Mouse (Mus musculus): ENCODE measurements at regions not wholly inside any gene's neighbourhood (a gene's known extent, or its start where the extent isn't known, plus 50 kb on each side); places are given as distances from the start of the nearest gene placed in this dataset.
"Not testable (repeated sequence)": the region's sequence is repeated elsewhere in the genome, so short reads cannot be mapped to it uniquely, and the experiment has no call there.

DNA sequence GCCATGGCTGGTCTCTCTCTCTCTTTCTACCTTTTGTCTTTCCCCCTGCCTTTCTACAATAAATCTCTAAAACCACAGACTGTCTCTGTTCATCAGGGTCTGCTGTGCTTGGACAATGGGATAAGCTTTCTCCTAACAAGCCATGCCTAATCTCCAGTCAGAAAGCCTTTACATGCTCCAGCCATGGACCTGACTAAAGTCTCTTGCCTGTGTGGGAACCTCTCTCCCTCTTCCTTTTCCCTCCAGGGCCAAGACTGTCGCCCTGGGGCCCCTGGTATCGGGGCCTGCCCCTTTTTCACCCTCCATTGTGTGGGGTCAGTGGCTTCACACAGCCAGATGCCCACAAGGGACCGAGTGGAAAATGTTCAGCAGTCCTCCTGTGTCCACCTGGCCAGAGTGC lies 1151.3 kb upstream of the Prmt6 start:
- no peak for DNase-seq (ENCODE audit: low spot score)

DNA sequence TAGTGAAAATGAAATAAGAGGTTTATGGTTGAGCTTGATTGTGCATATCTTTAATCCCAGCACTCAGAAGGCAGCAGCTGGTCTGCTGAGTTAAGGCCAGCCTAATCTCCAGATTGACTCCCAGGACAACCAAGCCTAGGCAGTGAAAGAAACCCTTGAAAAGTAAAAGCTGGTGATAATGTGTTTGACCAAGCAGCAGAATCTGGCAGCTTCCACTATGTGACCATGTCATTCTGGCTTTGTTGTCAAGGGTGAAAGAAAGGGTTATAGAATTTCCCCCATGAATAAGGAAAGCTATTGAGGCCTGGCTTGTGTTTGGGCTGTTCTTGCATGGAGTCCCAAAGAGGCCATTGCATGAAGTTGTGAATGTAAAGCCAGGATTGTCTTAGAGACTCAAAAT lies 1142.3 kb upstream of the Prmt6 start:
- no peak for DNase-seq (ENCODE audit: low spot score)

DNA sequence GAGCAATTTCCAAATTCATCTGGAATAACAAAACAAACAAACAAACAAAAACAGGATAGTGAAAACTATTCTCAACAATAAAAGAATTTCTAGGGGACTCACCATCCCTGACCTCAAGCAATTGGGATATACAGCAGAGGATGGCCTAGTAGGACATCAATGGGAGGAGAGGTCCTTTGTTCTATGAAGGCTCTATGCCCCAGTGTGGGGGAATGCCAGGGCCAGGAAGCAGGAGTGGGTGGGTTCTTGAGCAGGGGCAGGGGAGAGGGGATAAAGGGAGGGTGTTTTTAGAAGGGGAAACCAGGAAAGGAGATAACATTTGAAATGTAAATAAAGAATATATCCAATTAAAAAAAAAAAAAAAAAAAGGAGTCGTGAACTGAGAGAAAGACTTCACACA lies 1141.9 kb upstream of the Prmt6 start:
- DNase-seq (ENCODE audit: low spot score) = not testable (repeated sequence)

DNA sequence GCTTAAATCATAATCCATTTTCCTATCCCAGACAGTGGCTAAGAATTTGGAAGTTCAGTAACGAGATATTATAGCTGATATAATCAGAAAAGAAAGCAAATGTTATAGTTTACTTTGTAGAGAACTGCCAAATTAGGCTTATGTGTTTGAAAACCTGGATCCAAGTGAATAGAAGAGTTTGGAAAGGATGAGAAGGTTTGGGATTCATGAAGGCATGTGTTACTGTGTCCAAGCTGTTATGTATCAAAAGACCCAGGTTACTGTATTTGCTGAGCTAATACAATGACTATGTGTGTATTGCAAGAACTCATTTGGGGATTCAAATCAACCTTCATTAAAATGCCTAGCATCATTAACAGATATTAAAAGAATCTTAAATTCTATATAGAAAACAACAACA lies 1135.9 kb upstream of the Prmt6 start:
- DNase-seq (ENCODE audit: low spot score) = no peak

DNA sequence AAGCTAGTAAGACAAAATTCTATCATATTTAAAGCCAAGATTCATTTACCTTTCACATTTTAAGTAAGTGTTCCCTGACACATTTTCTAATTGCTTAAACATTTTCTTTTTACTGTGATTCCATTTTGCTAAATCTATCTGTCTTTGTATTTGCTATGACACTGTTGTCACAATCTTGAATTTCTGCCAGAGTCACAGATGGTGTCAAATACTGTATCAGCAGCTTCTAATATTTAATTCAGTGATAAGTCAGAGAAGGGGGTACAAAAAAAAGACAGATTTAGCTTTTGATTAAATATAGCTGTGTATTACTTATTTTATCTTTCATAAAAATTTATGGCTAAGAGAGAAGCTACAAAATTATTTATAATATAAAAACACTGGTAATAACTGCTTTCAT lies 1135.5 kb upstream of the Prmt6 start:
- DNase-seq (ENCODE audit: low spot score) = no peak

DNA sequence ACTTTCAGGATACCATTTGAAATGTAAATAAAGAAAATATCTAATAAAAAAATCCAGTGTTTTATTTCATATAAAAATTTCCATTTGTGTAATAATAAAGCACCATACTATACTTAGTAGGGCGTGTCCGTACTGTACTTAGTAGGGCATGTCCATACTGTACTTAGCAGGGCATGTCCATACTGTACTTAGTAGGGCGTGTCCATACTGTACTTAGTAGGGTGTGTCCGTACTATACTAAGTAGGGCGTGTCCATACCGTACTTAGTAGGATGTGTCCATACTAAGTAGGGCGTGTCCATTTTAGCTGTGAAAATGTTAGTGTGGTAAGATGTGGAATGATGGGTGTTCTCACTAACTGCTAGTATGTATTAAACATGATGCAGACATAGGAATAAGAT lies 1134.8 kb upstream of the Prmt6 start:
- DNase-seq (ENCODE audit: low spot score) = no peak

DNA sequence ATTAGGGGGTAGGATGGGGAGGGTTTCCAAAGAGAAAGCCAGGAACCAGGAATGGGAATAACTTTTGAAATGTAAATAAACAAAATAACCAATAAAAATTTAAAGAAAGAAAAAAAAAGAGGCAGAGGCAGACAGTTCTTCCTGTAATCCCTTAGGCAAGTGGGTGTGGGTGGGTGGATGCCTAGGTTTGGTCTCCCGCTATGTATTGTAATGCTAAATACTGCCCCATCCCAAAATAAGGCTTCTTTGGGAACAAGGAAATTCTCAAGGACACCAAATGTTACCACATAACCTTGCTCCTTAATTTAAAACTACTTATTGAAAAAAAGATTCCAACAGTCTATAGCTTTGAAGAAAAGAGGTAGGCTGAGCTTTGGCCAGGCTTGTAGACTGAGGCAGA lies 1120.5 kb upstream of the Prmt6 start:
- no peak for DNase-seq (ENCODE audit: low spot score)

DNA sequence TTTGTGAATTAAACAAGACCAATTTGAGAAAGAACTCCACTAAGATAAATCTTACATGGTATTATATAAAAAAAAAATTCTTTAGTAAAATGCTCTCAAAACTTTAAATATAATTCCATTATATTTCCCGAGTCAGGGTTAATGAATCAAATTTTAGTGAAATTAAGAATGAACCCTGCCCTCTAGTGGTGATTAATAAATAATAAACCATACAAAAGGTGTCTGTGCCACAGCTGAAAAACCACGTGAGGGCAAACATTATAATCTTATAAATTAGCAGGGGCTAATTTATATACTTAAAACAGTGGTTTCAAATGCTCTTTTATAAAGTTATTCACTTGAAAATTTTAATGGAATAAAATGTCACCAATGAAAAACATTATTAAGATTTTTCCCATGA lies 1087.4 kb upstream of the Prmt6 start:
- DNase-seq (ENCODE audit: low spot score) = peak; percentile 9

DNA sequence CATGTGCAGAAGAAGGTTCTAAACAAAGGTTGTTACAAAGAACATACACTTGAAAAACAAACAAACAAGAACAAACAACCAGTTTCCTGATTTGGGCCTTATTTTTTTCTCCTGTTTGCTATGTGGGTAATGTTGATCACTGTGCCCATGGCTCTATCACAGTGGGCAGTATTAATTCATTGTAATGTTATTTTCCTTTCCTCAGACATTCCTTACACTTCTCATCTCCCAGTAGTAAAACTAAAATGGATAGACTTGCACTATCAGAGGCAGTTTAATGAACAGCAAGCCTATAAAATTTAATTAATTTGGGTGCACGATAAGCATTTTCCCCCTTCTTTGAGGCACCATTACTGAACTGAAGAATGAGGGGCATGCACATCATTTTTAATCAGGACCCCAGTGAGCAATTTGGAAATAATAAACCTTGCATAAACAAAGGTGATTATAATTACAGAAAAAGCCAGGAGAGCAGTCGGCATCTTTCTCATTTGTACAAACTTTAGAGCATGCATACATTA lies 1040.3 kb upstream of the Prmt6 start:
- no peak for DNase-seq (ENCODE audit: low spot score)

DNA sequence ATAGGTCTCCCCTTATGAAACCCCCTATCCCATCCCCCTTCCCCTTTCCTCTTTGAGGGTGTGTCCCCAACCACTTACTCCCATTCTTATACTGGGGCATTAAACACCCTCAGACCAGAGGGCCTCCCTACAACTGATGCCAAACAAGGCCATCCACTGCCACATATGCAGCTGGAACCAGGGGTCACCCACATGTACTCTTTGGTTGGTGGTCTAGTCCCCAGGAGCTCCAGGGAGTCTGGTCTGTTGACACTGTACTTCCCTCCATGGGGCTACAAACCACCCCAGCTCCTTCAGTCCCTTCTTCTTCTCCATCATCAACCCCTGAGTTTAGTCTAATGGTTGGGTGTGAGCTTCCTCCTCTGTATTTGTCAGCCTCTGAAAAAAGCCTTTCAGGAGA lies 1030.8 kb upstream of the Prmt6 start:
- no peak for DNase-seq (ENCODE audit: low spot score)
